In the genomic region with DNA sequence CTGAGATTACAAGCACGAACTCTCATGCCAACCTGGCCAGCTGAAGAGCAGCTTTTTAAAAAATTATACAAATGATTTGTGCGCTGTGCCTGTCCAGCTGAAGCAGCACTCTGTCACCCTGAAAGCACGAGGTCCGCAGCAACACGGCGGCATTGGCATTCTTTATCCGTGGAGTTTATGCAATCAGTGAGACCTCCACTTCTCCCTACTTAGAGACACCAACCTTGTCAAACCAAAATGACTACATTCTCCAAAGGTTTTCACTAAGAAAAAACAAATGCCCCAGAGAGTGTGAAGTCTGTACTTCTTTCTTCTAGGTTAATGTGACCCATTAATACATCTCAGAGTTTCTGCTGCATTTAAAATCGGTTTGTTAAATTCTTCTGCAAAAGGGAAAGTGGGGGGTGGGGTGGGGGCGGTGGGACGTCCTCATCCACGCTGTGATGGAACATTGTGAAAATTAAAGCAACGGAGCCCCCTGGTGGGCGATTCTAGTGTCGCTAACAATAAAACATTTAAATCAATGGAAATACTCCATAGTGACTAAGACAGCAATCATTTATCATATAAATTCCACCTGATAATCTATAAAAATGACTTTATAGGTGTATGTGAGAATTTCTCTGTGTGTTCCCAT, we compare ENCODE assay signal across 8 mouse cellular contexts.
DNase-seq lines count a peak whose midpoint lies in the region; ATAC-seq and TF ChIP-seq lines count a peak whose summit lies in the region.

No protein-coding gene starts in this region.

- H3K4me2 ChIP-seq in embryonic facial prominence, embryonic 13.5 days: peak overlapping the region; percentile 51
- H3K4me2 ChIP-seq in hindbrain, embryonic 12.5 days (replicated peaks): peak overlapping the region; percentile 34
- H3K4me2 ChIP-seq in stomach, embryonic 15.5 days: peak overlapping the region; percentile 35

- H3K4me1 ChIP-seq in E14TG2a.4 (replicated peaks; ENCODE audit: low read depth, low read length): no peaks in the 10 kb centered on the region
- H3K4me1 ChIP-seq in embryonic facial prominence, embryonic 13.5 days: no peaks in the 10 kb centered on the region
- 0 out of 2 replicates have a peak, but pooled peaks cover 3% of the 10 kb centered on the region for H3K4me1 ChIP-seq in hindbrain, embryonic 12.5 days
- no peaks in the 10 kb centered on the region for H3K4me1 ChIP-seq in stomach, embryonic 15.5 days

- no peaks in the 10 kb centered on the region for H3K9me3 ChIP-seq in E14TG2a.4 (ENCODE audit: low read length)
- no peaks in the 10 kb centered on the region for H3K9me3 ChIP-seq in embryonic facial prominence, embryonic 13.5 days
- no peaks in the 10 kb centered on the region for H3K9me3 ChIP-seq in hindbrain, embryonic 12.5 days (replicated peaks)
- no peaks in the 10 kb centered on the region for H3K9me3 ChIP-seq in stomach, embryonic 15.5 days

- H3K36me3 ChIP-seq in E14TG2a.4 (ENCODE audit: insufficient read depth, low read length): no peaks in the 10 kb centered on the region
- H3K36me3 ChIP-seq in embryonic facial prominence, embryonic 13.5 days: no peaks in the 10 kb centered on the region
- no peaks in the 10 kb centered on the region for H3K36me3 ChIP-seq in hindbrain, embryonic 12.5 days
- no peaks in the 10 kb centered on the region for H3K36me3 ChIP-seq in stomach, embryonic 15.5 days

- H3K9ac ChIP-seq in embryonic facial prominence, embryonic 13.5 days: no peak overlapping the region
- H3K9ac ChIP-seq in hindbrain, embryonic 12.5 days: no peak overlapping the region
- no peak overlapping the region for H3K9ac ChIP-seq in stomach, embryonic 15.5 days

- TF ChIP-seq CTCF in E14TG2a.4 (conservative IDR thresholded peaks at IDR 0.05; ENCODE audit: low read length): peak; percentile 26

- H3K4me3 ChIP-seq in E14TG2a.4 (replicated peaks; ENCODE audit: low read length): no peak overlapping the region
- H3K4me3 ChIP-seq in embryonic facial prominence, embryonic 13.5 days: peak overlapping the region; percentile 15; the same call in 1 of the 2 replicates
- no peak overlapping the region for H3K4me3 ChIP-seq in hindbrain, embryonic 12.5 days
- 0 out of 2 replicates have a peak overlapping the region, but pooled peaks have one; percentile 12 for H3K4me3 ChIP-seq in stomach, embryonic 15.5 days (replicated peaks)

- 20% methylated on average over 14 of the region's 14 CpGs for WGBS in embryonic facial prominence, embryonic 13.5 days
- 19% methylated on average over 14 of the region's 14 CpGs for WGBS in hindbrain, embryonic 12.5 days
- 14% methylated on average over 14 of the region's 14 CpGs for WGBS in stomach, embryonic 15.5 days

- peak; percentile 22 for DNase-seq in NIH3T3 (ENCODE audit: low read depth)
- DNase-seq in layer of hippocampus, postnatal 14 days (ENCODE audit: low spot score in 2 of 2): peak; percentile 76 to 86
- DNase-seq in mesoderm, embryonic 11.5 days (ENCODE audit: low read depth, low spot score): peak; percentile 72
- no peak for DNase-seq in T-cell, adult 2 months (ENCODE audit: low spot score)

- no peak for ATAC-seq in embryonic facial prominence, embryonic 13.5 days (ENCODE audit: insufficient number of reproducible peaks, insufficient read depth, low FRiP score, low TSS enrichment, low read depth)
- ATAC-seq in hindbrain, embryonic 12.5 days (ENCODE audit: low FRiP score): peak; percentile 78
- no peak for ATAC-seq in stomach, embryonic 15.5 days (ENCODE audit: insufficient read depth, low FRiP score, low read depth)

- H3K27ac ChIP-seq in embryonic facial prominence, embryonic 13.5 days: no peak overlapping the region
- no peak overlapping the region for H3K27ac ChIP-seq in hindbrain, embryonic 12.5 days
- no peak overlapping the region for H3K27ac ChIP-seq in stomach, embryonic 15.5 days

- H3K27me3 ChIP-seq in E14TG2a.4 (ENCODE audit: insufficient read depth, low read length): no peaks in the 10 kb centered on the region
- H3K27me3 ChIP-seq in embryonic facial prominence, embryonic 13.5 days: no peaks in the 10 kb centered on the region
- H3K27me3 ChIP-seq in hindbrain, embryonic 12.5 days: no peaks in the 10 kb centered on the region
- H3K27me3 ChIP-seq in stomach, embryonic 15.5 days (replicated peaks): no peaks in the 10 kb centered on the region

Comparison
In these comparisons a context has a peak if more than half of its experiments do, and no peak if none do; other contexts are left out.
1. H3K4me3 ChIP-seq: peak in embryonic facial prominence, embryonic 13.5 days (single experiment) and stomach, embryonic 15.5 days (single experiment); none in E14TG2a.4 (single experiment) and hindbrain, embryonic 12.5 days (single experiment).
2. Peak in every context shown above with its lines, with median percentiles within 50 percentile points of each other: H3K4me2 ChIP-seq.